Mouse (Mus musculus) CD4-positive, CD25-positive, alpha-beta regulatory T cell, adult 2 months (primary cell): ENCODE data around the gene Sptan1.
"Not testable (repeated sequence)": the region's sequence is repeated elsewhere in the genome, so short reads cannot be mapped to it uniquely, and the experiment has no call there.

Source experiments
- DNase-seq: peaks from one replicate; pipeline ENCODE4 v3.0.0-alpha.2; 2012; ENCODE audit warnings: low read depth, low spot score

The Sptan1 gene

DNA sequence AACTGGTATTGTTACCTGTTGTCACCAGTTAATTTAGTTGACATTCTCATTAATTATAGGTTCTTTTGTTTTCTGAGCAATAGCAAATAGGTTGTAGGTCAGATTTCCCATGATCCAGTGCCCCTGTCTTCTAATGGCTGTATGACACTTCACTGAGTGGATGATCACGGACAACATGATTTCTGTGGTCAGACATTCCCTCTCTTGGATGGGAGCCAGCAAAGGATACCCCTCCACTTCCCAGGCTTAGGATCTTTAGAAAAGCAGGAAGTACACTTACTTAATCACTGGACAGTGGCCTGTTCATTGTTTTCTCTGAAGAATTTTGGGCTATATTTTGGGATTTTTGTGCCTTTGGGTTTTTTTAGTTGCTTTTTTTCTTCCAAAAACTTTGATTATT is 43.7 kb downstream of the Sptan1 start:
- no peak for DNase-seq

DNA sequence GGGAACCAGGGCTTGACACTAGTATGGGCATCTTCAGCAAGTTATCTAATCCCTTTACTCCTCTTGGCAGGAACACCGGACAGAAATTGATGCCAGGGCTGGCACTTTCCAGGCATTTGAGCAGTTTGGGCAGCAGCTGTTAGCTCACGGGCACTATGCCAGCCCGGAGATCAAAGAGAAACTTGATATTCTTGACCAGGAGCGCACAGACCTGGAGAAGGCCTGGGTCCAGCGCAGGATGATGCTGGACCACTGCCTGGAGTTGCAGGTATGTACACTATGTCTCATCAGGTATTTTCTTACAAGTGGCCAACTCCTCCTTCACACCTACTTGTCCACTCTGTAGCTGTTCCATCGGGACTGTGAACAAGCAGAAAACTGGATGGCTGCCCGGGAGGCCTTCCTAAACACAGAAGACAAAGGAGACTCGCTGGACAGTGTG is 45.5 kb downstream of the Sptan1 start:
- no peak for DNase-seq

DNA sequence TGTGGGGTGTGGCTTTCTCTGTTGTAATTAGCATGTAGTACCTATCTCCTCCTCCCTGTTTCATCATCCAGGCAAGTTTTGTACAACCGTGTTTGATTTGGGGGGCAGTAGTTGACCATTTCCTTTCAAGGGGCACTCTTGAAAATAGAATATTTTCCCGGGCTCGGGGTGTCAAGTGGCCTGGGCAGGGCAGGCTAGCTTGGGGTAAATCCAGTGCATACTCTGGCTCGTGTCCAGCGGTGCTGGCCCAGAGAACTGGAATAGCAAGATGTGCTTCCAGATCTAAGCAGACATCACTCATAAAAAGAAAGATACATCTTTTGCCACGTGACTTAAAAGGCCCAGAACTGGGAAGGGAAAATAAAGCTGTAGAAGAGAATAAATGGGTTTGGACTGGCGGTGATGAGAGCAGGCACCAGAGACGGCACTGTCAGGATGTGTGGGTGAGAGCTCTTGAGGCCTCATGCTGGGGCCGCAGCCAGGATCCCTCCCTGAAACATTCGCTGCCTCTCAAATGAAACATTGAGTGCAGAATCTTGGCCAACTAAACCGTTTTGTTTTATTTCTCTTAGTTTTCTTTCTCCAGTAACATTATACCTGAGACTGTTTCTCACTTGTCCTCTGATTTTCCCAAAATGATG is 49.1 kb downstream of the Sptan1 start:
- DNase-seq = no peak

DNA sequence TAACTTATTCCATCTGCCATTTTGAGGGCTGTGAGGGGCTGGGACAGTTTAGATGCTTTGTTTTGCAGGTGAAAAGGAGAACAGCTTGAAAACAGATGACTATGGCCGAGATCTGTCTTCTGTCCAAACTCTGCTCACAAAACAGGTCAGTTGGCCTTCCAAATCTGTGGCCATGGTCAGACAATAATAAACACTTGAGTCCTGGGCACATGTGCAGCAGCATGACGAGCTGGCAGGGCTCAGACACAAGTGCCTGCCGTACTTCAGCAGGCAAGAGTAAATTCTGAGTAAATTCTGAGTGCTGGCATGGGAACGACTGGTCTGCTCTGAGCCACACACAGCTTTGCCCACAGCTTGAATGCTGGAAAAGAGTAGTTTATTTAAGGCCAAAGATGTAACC is 60.1 kb downstream of the Sptan1 start:
- no peak for DNase-seq

DNA sequence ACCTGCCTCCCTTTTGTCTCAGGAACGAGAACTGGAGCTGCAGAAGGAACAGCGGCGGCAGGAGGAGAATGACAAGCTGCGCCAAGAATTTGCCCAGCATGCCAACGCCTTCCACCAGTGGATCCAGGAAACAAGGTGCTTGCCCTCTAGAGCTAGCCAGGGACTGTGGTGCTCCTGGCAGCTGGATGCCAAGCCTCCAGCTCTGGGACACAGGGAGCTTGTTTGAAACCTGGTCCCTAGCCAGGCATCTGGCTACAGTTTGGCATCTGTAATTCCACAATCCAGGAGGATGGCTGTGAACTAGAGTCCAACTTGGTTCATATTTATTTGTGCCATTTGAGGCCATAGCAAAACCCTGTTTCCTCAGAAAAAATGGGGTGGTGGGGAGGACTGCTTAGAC is 61.6 kb downstream of the Sptan1 start:
- no peak for DNase-seq

GRCm38 (mm10) chr2:30032244-30032846 is 67.0 kb downstream of the Sptan1 start:
- DNase-seq = peak; percentile 37

DNA sequence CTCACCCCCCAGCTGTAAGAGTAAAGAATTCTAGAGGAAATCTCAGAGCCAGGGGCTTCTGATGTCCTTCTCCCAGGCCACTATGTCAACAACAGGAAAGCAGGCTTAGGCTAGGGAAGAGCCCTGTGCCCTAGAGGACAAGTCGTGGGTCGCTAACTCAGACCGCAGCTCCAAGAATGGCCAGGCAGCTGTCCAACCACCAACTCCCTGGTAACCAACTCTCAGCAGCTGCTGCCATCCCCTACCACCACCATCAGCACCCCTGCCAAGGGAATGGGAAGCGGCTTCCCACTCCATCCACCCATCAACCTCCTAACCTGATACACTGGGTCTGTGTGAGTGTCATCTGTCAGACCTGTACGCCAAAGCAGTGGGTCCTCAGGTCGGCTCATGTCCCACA is 67.6 kb downstream of the Sptan1 start:
- no peak for DNase-seq

GRCm38 (mm10) chr2:30037762-30038161 is 72.4 kb downstream of the Sptan1 start:
- no peak for DNase-seq

DNA sequence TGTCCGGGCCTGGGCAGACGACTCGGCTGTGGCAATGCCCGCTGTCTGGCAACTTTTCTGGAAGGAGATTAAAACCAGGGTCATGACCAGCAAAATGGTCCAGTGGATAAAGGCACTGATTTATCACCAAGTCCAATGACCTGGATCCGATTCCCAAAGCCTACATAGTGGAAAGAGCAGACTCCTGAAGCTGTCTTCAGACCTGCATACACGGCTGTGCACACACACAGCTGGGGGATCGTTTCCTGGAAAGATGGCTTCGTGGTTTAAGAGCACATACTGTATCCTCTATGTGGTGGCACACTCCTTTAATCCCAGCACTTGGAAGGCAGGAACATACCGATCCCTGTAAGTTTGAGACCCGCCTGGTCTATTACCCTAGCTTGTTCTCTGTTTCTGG is 73.0 kb downstream of the Sptan1 start:
- DNase-seq = no peak

GRCm38 (mm10) chr2:30039687-30040086 is 74.3 kb downstream of the Sptan1 start:
- no peak for DNase-seq

GRCm38 (mm10) chr2:30042445-30042844 is 77.1 kb downstream of the Sptan1 start:
- DNase-seq = peak; percentile 92

- DNase-seq = no peak
Measured at GRCm38 (mm10) chr2:30044550-30044949, 79.2 kb downstream of the Sptan1 start.

DNA sequence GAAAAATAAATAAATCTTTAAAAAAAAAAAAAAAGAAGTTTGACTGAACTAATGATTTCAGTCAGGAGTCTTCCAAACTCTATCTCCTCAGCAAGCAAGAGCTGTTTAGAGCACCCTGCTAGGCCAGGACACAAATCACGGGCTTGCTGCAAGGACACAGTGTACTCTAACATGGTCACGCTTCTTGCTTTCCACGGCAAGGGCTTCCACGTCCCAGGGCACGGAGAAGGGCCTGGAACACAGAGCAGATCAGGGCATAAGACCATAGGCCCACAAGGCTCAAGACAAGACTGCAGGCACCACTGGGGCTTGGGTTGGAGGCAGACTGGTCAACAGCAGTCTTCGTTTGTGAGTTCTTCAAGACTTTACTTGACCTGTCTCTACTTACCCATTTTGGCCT is 81.8 kb downstream of the Sptan1 start:
- no peak for DNase-seq

DNA sequence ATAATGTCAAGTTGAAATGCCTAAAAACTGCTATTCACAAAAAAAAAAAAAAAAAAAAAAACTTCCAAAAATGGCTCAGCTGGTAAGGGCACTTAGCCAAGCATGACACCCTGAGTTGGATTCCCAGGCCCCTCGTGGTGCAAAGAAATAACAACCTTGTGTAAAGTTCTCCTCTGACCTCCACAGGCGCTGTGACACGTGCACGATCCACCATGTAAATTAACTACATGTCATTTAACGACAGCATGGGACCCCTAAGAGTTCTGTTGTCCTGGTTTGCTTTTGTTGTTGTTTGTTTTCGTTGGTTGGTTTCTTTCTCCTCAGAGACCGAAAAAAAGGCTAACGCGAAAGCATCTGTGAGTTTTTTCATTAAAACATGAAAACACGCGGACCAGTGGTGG is 82.7 kb downstream of the Sptan1 start:
- DNase-seq = peak; percentile 27

GRCm38 (mm10) chr2:30048699-30049388 is 83.5 kb downstream of the Sptan1 start, which contains the start of gene Wdr34:
Wdr34 (minus strand) TSS chr2:30048881.
- peak; percentile 99 for DNase-seq

GRCm38 (mm10) chr2:30049831-30050230 is 84.5 kb downstream of the Sptan1 start:
- DNase-seq = no peak

DNA sequence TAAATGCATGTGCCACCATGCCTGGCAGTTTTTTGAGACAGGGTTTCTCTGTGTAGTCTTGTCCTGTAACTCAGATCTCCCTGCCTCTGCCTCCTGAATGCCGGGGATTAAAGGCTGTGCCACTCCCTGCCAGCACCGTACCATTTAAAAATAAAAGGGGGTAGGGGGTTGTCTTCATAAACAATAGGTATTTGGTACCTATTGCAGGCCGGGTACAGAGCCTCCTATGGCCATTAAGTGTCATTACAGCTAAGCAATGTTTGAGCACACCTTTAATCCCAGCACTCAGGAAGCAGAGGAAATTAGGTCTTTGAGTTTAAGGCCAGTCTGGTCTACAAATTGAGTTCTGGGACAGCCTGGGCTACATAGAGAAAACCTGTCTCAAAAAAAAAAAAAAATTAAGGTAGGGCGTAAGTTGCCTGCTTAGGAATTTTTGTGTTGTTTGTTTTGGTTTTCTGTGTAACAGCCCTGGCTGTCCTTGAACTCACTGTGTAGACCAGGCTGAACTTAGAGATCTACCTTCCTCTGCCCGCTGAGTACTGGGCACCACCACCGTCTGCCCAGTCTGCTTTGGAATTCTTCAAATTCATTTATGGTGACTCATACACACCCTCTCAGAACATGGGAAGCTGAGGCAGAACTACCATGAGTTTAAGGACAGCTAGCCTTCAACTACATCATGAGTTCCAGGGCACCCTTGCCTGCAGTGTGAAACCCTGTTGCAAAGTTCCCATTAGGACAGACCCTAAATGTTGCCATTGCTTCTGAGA is 86.8 kb downstream of the Sptan1 start:
- peak; percentile 60 for DNase-seq

GRCm38 (mm10) chr2:30055310-30055709 is 90.0 kb downstream of the Sptan1 start:
- not testable (repeated sequence) for DNase-seq

- no peak for DNase-seq
Measured at GRCm38 (mm10) chr2:30056736-30057135, 91.4 kb downstream of the Sptan1 start.

DNA sequence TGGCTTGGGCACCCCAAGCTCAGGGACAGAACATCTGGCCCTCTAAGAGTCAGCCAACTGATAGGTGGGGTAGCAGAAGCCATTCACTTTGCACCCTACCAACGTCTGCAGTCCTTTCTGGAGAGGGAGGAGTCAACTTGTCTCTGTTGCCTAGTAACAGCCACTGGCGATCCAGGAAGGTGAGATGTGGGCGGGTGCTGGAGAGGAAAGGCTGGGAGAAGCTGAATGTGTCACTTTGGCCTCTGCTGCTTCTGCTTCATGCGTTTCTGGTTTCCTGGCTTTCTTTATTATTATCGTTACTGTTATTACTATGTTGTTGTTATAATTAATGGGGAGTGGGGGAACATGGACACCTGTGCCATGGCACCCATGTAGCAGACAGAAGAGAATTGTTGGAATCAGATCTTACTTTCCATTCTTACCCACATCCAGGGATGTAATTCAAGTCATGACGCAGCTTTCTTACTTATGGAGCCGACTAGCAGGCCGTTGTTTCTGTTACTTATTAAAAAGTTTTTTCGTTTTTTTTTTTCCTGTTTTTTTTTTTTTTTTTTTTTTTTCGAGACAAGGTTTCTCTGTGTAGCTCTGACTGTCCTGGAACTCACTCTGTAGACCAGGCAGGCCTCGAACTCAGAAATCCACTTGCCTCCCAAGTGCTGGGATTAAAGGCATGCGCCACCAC is 92.0 kb downstream of the Sptan1 start, which contains the start of gene Set:
TSS of gene Set (plus strand) at position 156 of the 682 bp plus-strand sequence.
- DNase-seq = no peak

DNA sequence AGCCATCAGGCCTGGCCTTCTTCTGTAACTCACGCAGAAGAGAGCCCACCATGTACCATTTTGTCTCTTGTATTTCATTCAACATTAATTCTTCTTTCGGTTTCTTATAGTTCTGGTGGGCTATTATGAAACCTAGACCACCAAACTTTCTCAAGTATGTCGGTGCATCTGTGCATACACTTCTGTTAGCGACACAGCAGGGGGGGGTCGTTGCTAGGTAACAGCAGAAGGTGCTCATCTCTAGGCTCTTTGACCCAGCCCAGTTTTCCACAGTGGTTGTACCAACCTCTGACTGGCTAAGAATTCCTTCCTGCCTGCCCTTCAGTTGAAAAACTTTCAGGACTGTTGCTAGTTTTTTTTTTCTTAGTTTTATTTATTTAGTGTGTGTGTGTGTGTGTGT is 93.1 kb downstream of the Sptan1 start:
- no peak for DNase-seq
